Mouse (Mus musculus): ENCODE results near the gene Sfpq. TPM values are rescaled to one million over a fixed set of nuclear protein-coding genes. Genes with fewer than 3 reads are reported as not detected.
"Not testable (repeated sequence)": the region's sequence is repeated elsewhere in the genome, so short reads cannot be mapped to it uniquely, and the experiment has no call there.

Gene Sfpq
- 25.3 and 25.5 TPM in 2 replicates for polyA plus RNA-seq (2015; fragmentation: Nextera tagmentation; extraction: Ambion mirVana)

DNA sequence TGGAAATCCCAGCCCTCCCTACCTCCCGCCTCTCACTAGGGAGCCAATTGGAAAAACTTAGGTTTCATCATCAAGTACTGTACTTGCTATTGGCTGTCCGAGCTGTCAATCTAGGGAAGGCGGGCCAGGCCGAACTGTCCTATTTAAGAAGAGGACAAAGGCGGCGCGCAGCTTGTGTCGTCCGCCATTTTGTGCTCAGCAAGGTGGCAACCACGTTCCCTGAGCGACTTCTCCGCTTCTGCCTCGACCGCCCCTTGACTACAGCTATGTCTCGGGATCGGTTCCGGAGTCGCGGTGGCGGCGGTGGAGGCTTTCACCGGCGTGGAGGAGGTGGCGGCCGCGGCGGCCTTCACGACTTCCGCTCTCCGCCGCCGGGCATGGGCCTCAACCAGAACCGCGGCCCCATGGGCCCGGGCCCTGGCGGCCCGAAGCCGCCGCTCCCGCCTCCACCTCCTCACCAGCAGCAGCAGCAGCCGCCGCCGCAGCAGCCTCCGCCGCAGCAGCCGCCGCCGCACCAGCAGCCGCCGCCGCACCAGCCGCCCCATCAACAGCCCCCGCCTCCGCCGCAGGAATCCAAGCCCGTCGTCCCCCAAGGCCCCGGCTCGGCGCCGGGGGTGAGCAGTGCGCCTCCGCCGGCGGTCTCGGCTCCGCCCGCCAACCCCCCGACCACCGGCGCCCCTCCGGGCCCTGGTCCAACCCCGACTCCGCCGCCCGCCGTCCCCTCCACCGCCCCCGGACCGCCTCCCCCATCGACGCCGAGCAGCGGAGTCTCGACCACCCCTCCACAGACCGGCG is at the start of gene Sfpq:
Gene Sfpq, plus strand, starts transcription at position 174 of the 795 bp plus-strand sequence.
- ATAC-seq (ENCODE audit: insufficient read depth) = peak; percentile 91
- under 1% methylated on average over 86 of the region's 87 CpGs for WGBS (ENCODE audit: insufficient replicate concordance)

DNA sequence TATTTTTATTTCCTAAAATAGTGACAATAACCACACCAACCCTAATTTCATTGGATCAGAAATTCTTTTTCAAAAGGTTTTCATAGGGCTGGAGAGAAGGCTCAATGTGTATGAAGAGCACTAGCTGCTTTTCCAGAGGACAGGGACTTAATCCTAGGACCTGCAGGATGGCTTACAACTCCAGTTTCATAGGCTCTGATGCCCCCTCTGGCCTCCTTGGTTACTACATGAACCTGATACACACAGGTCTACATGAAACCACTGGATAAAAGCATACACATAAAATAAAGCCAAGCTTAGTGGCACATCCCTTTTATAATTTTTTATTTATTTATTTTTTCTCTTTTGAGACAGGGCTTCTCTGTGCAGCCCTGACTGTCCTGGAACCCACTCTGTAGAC is 43.7 kb upstream of the Sfpq start:
- ATAC-seq (ENCODE audit: insufficient read depth) = no peak

More for the DNA sequence above, at the start of gene Sfpq:
- peaks cover 40% of the 10 kb centered on the region for H3K36me3 ChIP-seq (replicated peaks)
- no peaks in the 10 kb centered on the region for H3K27me3 ChIP-seq
- H3K4me2 ChIP-seq = peak within 1 kb of the TSS; percentile 79
- H3K27ac ChIP-seq (replicated peaks) = peak within 1 kb of the TSS; percentile 95
- H3K4me1 ChIP-seq (replicated peaks) = peaks cover 39% of the 10 kb centered on the region
- H3K9me3 ChIP-seq (replicated peaks) = no peaks in the 10 kb centered on the region
- H3K4me3 ChIP-seq (replicated peaks) = peak within 1 kb of the TSS; percentile 99
- peak within 1 kb of the TSS; percentile 100 for H3K9ac ChIP-seq

DNA sequence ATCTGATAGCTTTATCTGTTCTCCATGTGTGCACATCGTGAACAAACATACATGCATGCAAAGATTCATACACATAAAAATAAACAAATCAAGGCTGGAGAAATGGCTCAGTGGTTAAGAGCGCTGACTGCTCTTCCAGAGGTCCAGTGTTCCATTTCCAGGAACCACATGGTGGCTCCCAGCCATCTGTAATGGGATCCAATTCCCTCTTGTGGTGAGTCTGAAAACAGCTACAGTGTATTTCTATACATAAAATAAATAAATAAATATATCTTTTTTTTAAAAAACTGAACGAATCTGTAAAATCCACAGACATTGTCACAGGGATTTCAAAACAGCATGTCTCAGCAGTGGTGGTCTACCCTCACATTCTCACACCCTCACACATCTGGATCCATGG is 42.4 kb upstream of the Sfpq start:
- no peaks in the 10 kb centered on the region for H3K36me3 ChIP-seq (replicated peaks)
- H3K4me1 ChIP-seq (replicated peaks) = no peaks in the 10 kb centered on the region
- H3K27ac ChIP-seq (replicated peaks) = no peak overlapping the region
- H3K9ac ChIP-seq = no peak overlapping the region
- H3K4me3 ChIP-seq (replicated peaks) = no peak overlapping the region
- H3K4me2 ChIP-seq = no peak overlapping the region
- no peak for ATAC-seq (ENCODE audit: insufficient read depth)
- no peaks in the 10 kb centered on the region for H3K9me3 ChIP-seq (replicated peaks)
- WGBS (ENCODE audit: insufficient replicate concordance) = 60% methylated on average over 3 of the region's 3 CpGs
- H3K27me3 ChIP-seq = no peaks in the 10 kb centered on the region

More for the DNA sequence above, 43.7 kb upstream of the Sfpq start:
- no peak overlapping the region for H3K27ac ChIP-seq (replicated peaks)
- no peaks in the 10 kb centered on the region for H3K9me3 ChIP-seq (replicated peaks)
- no peak overlapping the region for H3K4me2 ChIP-seq
- H3K36me3 ChIP-seq (replicated peaks) = no peaks in the 10 kb centered on the region
- no peak overlapping the region for H3K4me3 ChIP-seq (replicated peaks)
- no peak overlapping the region for H3K9ac ChIP-seq
- H3K27me3 ChIP-seq = no peaks in the 10 kb centered on the region
- H3K4me1 ChIP-seq (replicated peaks) = no peaks in the 10 kb centered on the region

DNA sequence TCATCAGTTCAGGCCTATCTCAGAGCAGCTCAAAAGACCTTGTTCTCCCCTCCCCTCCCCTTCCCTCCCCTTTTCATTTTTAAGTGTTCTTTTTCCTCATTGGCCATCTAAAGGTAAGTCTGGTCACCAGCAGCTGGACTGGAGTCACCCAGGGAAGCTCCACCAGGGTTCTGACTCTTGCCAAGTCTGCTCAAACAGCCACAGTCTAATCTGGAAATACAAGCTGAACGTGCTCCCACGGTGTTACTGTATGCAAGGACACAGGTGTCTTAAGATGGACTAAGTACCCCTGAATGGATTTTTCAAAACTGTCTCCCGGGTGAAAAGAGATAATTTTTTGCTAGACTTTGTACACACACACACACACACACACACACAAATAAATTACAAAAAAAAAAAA is 37.8 kb upstream of the Sfpq start:
- WGBS (ENCODE audit: insufficient replicate concordance) = 56% methylated on average over 3 of the region's 3 CpGs
- Histone ChIP-seq H3K4me2 (no peak overlapping the region), H3K9ac (no peak overlapping the region), H3K9me3 (replicated peaks) (no peaks in the 10 kb centered on the region), H3K27ac (replicated peaks) (no peak overlapping the region), H3K4me3 (replicated peaks) (no peak overlapping the region), H3K4me1 (replicated peaks) (no peaks in the 10 kb centered on the region), H3K36me3 (replicated peaks) (no peaks in the 10 kb centered on the region), H3K27me3 (no peaks in the 10 kb centered on the region)
- ATAC-seq (ENCODE audit: insufficient read depth) = no peak

DNA sequence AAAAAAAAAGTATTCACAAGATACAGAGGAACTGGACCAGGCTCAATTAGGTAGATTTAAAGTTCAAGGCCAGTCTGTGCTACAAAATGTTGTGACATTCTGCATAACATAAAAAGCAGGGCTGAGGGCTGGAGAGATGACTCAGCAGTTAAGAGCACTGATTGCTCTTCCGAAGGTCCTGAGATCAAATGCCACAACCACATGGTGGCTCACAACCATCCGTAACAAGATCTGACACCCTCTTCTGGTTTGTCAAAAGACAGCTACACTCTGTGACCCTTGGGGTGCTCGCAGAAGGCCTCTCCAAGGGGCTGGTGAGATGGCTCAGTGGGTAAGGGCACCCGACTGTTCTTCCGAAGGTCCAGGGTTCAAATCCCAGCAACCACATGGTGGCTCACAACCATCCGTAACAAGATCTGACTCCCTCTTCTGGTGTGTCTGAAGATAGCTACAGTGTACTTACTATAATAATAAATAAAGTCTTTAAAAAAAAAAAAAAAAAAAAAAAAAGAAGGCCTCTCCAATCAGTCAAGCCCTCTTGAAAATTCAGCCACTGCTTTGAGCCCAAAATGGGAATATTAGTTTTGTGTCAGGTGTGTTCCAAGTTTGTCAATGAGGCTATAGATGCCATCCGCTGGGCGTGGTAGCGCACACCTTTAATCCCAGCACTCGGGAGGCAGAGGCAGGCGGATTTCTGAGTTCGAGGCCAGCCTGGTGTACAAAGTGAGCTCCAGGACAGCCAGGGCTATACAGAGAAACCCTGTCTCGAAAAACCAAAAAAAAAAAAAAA is 37.2 kb upstream of the Sfpq start:
- ATAC-seq (ENCODE audit: insufficient read depth); H3K27ac ChIP-seq (replicated peaks); H3K36me3 ChIP-seq (replicated peaks); H3K27me3 ChIP-seq; H3K4me3 ChIP-seq (replicated peaks); H3K9me3 ChIP-seq (replicated peaks); H3K4me2 ChIP-seq; H3K4me1 ChIP-seq (replicated peaks); H3K9ac ChIP-seq: not testable (repeated sequence)
- 64% methylated on average over 13 of the region's 13 CpGs for WGBS (ENCODE audit: insufficient replicate concordance)

DNA sequence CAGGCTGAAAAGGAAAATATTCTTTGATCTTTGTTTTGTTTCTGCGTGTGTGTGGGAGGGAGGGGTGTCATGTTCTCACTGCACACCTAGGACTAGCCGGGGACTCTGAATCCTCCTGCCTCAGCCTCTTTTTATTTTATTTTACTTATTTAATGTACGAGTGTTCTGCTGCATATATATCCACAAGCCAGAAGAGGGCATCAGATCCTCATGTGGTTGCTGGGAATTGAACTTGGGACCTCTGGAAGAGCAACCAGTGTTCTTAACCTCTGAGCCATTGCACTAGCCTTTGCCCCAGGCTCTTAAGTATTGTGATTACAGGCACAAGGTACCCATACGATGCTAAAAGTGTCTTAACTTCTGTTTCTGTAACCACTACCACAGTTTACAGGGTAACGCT is 34.4 kb upstream of the Sfpq start:
- 57% methylated on average over 5 of the region's 5 CpGs for WGBS (ENCODE audit: insufficient replicate concordance)
- H3K9me3 ChIP-seq (replicated peaks) = no peaks in the 10 kb centered on the region
- ATAC-seq (ENCODE audit: insufficient read depth) = no peak
- no peaks in the 10 kb centered on the region for H3K36me3 ChIP-seq (replicated peaks)
- H3K4me2 ChIP-seq = no peak overlapping the region
- no peak overlapping the region for H3K9ac ChIP-seq
- H3K27ac ChIP-seq (replicated peaks) = no peak overlapping the region
- H3K4me3 ChIP-seq (replicated peaks) = no peak overlapping the region
- H3K4me1 ChIP-seq (replicated peaks) = no peaks in the 10 kb centered on the region
- no peaks in the 10 kb centered on the region for H3K27me3 ChIP-seq

DNA sequence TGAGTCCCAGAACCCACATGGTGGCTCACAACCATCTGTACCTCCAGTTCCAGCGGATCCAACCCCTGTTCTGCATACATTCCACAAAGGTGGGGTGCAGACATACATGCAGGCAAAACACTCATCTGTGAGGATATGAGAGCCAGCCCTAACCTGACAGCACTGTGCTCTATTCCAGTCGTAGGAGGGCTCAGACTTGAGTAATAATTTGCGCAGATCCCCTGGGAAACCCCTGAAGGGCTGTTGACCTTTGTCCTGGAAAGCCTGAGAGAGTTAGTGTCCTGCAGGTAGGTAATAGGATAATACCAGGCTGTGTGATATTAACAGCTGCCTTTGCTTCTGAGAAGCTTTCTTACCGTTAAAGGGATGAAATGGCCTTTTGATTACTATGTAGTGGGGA is 32.6 kb upstream of the Sfpq start:
- Histone ChIP-seq H3K4me3 (replicated peaks) (no peak overlapping the region), H3K27ac (replicated peaks) (no peak overlapping the region), H3K36me3 (replicated peaks) (no peaks in the 10 kb centered on the region), H3K9me3 (replicated peaks) (no peaks in the 10 kb centered on the region), H3K27me3 (no peaks in the 10 kb centered on the region), H3K9ac (no peak overlapping the region), H3K4me1 (replicated peaks) (no peaks in the 10 kb centered on the region), H3K4me2 (no peak overlapping the region)
- no peak for ATAC-seq (ENCODE audit: insufficient read depth)
- 58% methylated on average over 4 of the region's 4 CpGs for WGBS (ENCODE audit: insufficient replicate concordance)

DNA sequence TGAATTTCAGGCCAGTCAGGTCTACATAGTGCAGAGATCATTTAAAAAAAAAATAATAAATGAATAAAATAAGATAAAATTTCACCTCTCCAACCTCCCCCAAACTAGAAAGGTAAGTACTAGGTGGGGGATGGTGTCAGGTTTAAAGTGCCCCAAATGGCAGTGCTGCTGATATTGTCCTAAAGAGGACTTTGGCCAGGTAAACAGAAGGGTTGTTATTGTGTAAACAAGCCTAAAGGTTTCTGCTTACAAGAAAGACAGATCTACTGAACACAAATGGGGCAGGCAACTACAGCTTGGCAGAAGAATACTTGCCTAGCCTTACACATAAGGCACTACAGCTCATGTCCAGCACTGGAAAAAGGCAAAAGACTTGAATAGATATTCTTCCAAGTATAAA is 30.6 kb upstream of the Sfpq start:
- H3K27me3 ChIP-seq = no peaks in the 10 kb centered on the region
- no peak overlapping the region for H3K4me3 ChIP-seq (replicated peaks)
- H3K4me2 ChIP-seq = no peak overlapping the region
- no peaks in the 10 kb centered on the region for H3K9me3 ChIP-seq (replicated peaks)
- no peak for ATAC-seq (ENCODE audit: insufficient read depth)
- no peak overlapping the region for H3K27ac ChIP-seq (replicated peaks)
- no peaks in the 10 kb centered on the region for H3K36me3 ChIP-seq (replicated peaks)
- no peak overlapping the region for H3K9ac ChIP-seq
- H3K4me1 ChIP-seq (replicated peaks) = no peaks in the 10 kb centered on the region

DNA sequence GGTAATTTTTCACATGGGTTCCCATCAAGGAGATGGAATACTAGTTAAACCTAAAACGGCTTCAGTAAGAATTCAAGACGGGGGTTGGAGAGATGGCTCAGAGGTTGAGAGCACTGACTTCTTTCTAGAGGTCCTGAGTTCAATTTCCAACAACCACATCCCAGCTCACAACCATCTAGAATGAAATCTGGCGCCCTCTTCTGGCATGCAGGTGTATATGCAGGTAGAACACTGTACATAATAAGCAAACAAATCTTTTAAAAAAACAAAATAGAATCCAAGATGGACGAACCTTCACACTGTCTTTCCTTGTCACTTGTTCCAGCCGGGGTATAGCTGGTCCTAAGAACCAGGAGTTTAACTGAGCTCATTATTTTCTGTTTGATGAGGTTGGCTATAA is 28.8 kb upstream of the Sfpq start:
- H3K36me3 ChIP-seq (replicated peaks) = no peaks in the 10 kb centered on the region
- H3K9ac ChIP-seq = no peak overlapping the region
- no peaks in the 10 kb centered on the region for H3K9me3 ChIP-seq (replicated peaks)
- no peak overlapping the region for H3K4me2 ChIP-seq
- H3K4me1 ChIP-seq (replicated peaks) = no peaks in the 10 kb centered on the region
- no peaks in the 10 kb centered on the region for H3K27me3 ChIP-seq
- ATAC-seq (ENCODE audit: insufficient read depth) = no peak
- no peak overlapping the region for H3K4me3 ChIP-seq (replicated peaks)
- no peak overlapping the region for H3K27ac ChIP-seq (replicated peaks)
- WGBS (ENCODE audit: insufficient replicate concordance) = 40% methylated on average over 5 of the region's 5 CpGs

DNA sequence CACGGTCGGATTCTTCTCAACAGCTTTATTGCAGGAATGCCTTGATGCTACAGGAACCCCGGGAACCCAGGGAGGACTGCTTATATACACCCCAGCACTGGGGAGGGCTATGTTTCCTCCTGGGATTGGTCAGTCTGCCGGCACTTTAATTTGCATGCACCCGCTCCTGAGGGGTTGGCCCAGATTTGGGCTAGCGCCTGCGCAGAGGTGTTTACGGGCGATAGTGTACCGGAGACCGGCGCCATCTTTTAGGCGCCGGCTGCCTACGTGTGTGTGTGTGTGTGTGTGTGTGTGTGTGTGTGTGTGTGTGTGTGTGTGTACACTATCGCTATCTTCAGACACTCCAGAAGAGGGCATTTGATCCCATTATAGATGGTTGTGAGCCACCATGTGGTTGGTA is 21.8 kb upstream of the Sfpq start:
- H3K9me3 ChIP-seq (replicated peaks); H3K27ac ChIP-seq (replicated peaks); ATAC-seq (ENCODE audit: insufficient read depth); H3K36me3 ChIP-seq (replicated peaks); H3K4me3 ChIP-seq (replicated peaks); H3K9ac ChIP-seq; H3K4me2 ChIP-seq; H3K4me1 ChIP-seq (replicated peaks): not testable (repeated sequence)
- peaks cover 13% of the 10 kb centered on the region; the same call in 1 of the 2 replicates for H3K27me3 ChIP-seq
- WGBS (ENCODE audit: insufficient replicate concordance) = 91% methylated on average over 16 of the region's 16 CpGs

DNA sequence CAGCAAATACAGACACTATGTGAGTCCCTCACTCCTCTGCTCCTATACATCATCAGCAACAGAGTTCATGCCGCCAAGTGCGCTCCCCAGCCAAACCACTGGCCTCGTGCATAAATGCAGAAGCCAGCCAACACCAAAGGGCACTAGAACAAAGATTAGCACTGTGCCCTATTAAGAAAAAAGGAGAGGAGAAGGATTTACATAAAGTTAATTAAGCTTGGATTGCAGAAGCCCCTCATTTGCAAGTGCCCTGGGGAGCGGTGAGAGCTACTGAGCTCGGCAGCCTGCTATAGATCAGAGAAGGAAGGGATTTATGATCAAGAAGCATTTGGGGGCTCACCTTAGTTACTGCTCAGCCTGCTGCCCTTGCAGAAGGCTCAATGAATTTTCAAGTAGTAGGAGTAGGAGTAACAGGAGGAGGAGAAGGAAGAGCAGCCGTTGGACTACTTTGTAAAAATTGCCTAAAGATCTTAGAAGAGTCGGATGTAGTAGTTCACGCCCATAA is 20.5 kb upstream of the Sfpq start:
- Histone ChIP-seq H3K9me3 (replicated peaks) (no peaks in the 10 kb centered on the region), H3K36me3 (replicated peaks) (no peaks in the 10 kb centered on the region), H3K27me3 (peaks cover 13% of the 10 kb centered on the region), H3K4me2 (no peak overlapping the region), H3K27ac (replicated peaks) (no peak overlapping the region), H3K4me1 (replicated peaks) (peaks cover 8% of the 10 kb centered on the region; the same call in 1 of the 2 replicates), H3K4me3 (replicated peaks) (no peak overlapping the region), H3K9ac (no peak overlapping the region)
- ATAC-seq (ENCODE audit: insufficient read depth) = no peak
- 50% methylated on average over 8 of the region's 8 CpGs for WGBS (ENCODE audit: insufficient replicate concordance)

Data from liver, embryonic 15.5 days (tissue).